Mouse (Mus musculus): ENCODE results near the gene Defb45. TPM values are rescaled to one million over a fixed set of nuclear protein-coding genes. Genes with fewer than 3 reads are reported as not detected.

Defb45 gene
- polyA plus RNA-seq, 1 experiment from 2014 or later = not detected

- Histone ChIP-seq H3K4me3 (no peak overlapping the region), H3K9me3 (no peaks in the 10 kb centered on the region), H3K27me3 (no peaks in the 10 kb centered on the region; the same call in 1 of the 2 replicates), H3K27ac (no peak overlapping the region), H3K36me3 (no peaks in the 10 kb centered on the region), H3K4me1 (no peaks in the 10 kb centered on the region), H3K4me2 (replicated peaks) (no peak overlapping the region), H3K9ac (no peak overlapping the region)
- ATAC-seq (ENCODE audit: insufficient number of reproducible peaks, insufficient read depth, low FRiP score, low TSS enrichment) = no peak
- 61% methylated on average over 6 of the region's 6 CpGs for WGBS
These were observed 8.5 kb upstream of the Defb45 start for GRCm38 (mm10) chr2:152607746-152608145.

- Histone ChIP-seq H3K4me3 (no peak within 1 kb of the TSS), H3K27me3 (no peaks in the 10 kb centered on the region), H3K27ac (no peak within 1 kb of the TSS), H3K9me3 (no peaks in the 10 kb centered on the region), H3K36me3 (no peaks in the 10 kb centered on the region), H3K4me1 (no peaks in the 10 kb centered on the region), H3K9ac (no peak within 1 kb of the TSS), H3K4me2 (replicated peaks) (no peak within 1 kb of the TSS)
- no peak for ATAC-seq (ENCODE audit: insufficient number of reproducible peaks, insufficient read depth, low FRiP score, low TSS enrichment)
- 85% methylated on average over 15 of the region's 15 CpGs for WGBS
These were observed 4.9 kb upstream of the Defb45 start, which contains the start of gene Defb36 for GRCm38 (mm10) chr2:152604057-152604456. Gene Defb36 (plus strand): TSS chr2:152604327.

- no peak for ATAC-seq (ENCODE audit: insufficient number of reproducible peaks, insufficient read depth, low FRiP score, low TSS enrichment)
- H3K27ac ChIP-seq = no peak overlapping the region
- H3K4me3 ChIP-seq = no peak overlapping the region
- no peak overlapping the region for H3K4me2 ChIP-seq (replicated peaks)
- H3K9me3 ChIP-seq = no peaks in the 10 kb centered on the region
- no peaks in the 10 kb centered on the region for H3K36me3 ChIP-seq
- no peaks in the 10 kb centered on the region for H3K27me3 ChIP-seq
- WGBS = 73% methylated on average over 4 of the region's 4 CpGs
- no peaks in the 10 kb centered on the region for H3K4me1 ChIP-seq
- no peak overlapping the region for H3K9ac ChIP-seq
These were observed 2.2 kb upstream of the Defb45 start for GRCm38 (mm10) chr2:152601275-152601960.

- Histone ChIP-seq H3K27ac (no peak overlapping the region), H3K9ac (no peak overlapping the region), H3K4me2 (replicated peaks) (no peak overlapping the region), H3K36me3 (no peaks in the 10 kb centered on the region), H3K9me3 (no peaks in the 10 kb centered on the region), H3K4me3 (no peak overlapping the region), H3K4me1 (no peaks in the 10 kb centered on the region), H3K27me3 (no peaks in the 10 kb centered on the region)
- 83% methylated on average over 6 of the region's 6 CpGs for WGBS
- ATAC-seq (ENCODE audit: insufficient number of reproducible peaks, insufficient read depth, low FRiP score, low TSS enrichment) = no peak
These were observed 877 bp upstream of the Defb45 start for GRCm38 (mm10) chr2:152600076-152600475.

GRCm38 (mm10) chr2:152589021-152589420, 10.2 kb downstream of the Defb45 start:
- H3K27me3 ChIP-seq = no peaks in the 10 kb centered on the region
- no peak overlapping the region for H3K9ac ChIP-seq
- H3K27ac ChIP-seq = no peak overlapping the region
- no peak overlapping the region for H3K4me2 ChIP-seq (replicated peaks)
- no peak for ATAC-seq (ENCODE audit: insufficient number of reproducible peaks, insufficient read depth, low FRiP score, low TSS enrichment)
- H3K36me3 ChIP-seq = no peaks in the 10 kb centered on the region
- H3K4me3 ChIP-seq = no peak overlapping the region
- 30% methylated on average over 6 of the region's 6 CpGs for WGBS
- no peaks in the 10 kb centered on the region for H3K9me3 ChIP-seq
- no peaks in the 10 kb centered on the region for H3K4me1 ChIP-seq

GRCm38 (mm10) chr2:152588450-152588849, 10.7 kb downstream of the Defb45 start:
- no peak for ATAC-seq (ENCODE audit: insufficient number of reproducible peaks, insufficient read depth, low FRiP score, low TSS enrichment)
- H3K4me2 ChIP-seq (replicated peaks) = no peak overlapping the region
- no peak overlapping the region for H3K27ac ChIP-seq
- no peaks in the 10 kb centered on the region for H3K36me3 ChIP-seq
- H3K4me1 ChIP-seq = no peaks in the 10 kb centered on the region
- no peak overlapping the region for H3K4me3 ChIP-seq
- H3K27me3 ChIP-seq = no peaks in the 10 kb centered on the region
- WGBS = 28% methylated on average over 2 of the region's 2 CpGs
- no peak overlapping the region for H3K9ac ChIP-seq
- H3K9me3 ChIP-seq = no peaks in the 10 kb centered on the region

- no peak overlapping the region for H3K9ac ChIP-seq
- H3K4me2 ChIP-seq (replicated peaks) = no peak overlapping the region
- H3K4me3 ChIP-seq = no peak overlapping the region
- no peaks in the 10 kb centered on the region for H3K4me1 ChIP-seq
- WGBS = 82% methylated on average over 4 of the region's 4 CpGs
- H3K36me3 ChIP-seq = no peaks in the 10 kb centered on the region
- H3K27me3 ChIP-seq = no peaks in the 10 kb centered on the region
- no peak for ATAC-seq (ENCODE audit: insufficient number of reproducible peaks, insufficient read depth, low FRiP score, low TSS enrichment)
- no peaks in the 10 kb centered on the region for H3K9me3 ChIP-seq
- no peak overlapping the region for H3K27ac ChIP-seq
These were observed 12.2 kb downstream of the Defb45 start for GRCm38 (mm10) chr2:152586926-152587560.

- Histone ChIP-seq H3K9me3 (no peaks in the 10 kb centered on the region), H3K4me2 (replicated peaks) (no peak overlapping the region), H3K4me1 (no peaks in the 10 kb centered on the region), H3K27ac (no peak overlapping the region), H3K36me3 (no peaks in the 10 kb centered on the region), H3K4me3 (no peak overlapping the region), H3K9ac (no peak overlapping the region), H3K27me3 (no peaks in the 10 kb centered on the region)
- ATAC-seq (ENCODE audit: insufficient number of reproducible peaks, insufficient read depth, low FRiP score, low TSS enrichment) = no peak
- 89% methylated on average over 11 of the region's 11 CpGs for WGBS
These were observed 18.6 kb downstream of the Defb45 start for GRCm38 (mm10) chr2:152580612-152581011.

- no peaks in the 10 kb centered on the region for H3K9me3 ChIP-seq
- no peak within 1 kb of the TSS for H3K4me2 ChIP-seq (replicated peaks)
- ATAC-seq (ENCODE audit: insufficient number of reproducible peaks, insufficient read depth, low FRiP score, low TSS enrichment) = no peak
- H3K27ac ChIP-seq = no peak within 1 kb of the TSS
- no peaks in the 10 kb centered on the region for H3K4me1 ChIP-seq
- no peak within 1 kb of the TSS for H3K9ac ChIP-seq
- no peaks in the 10 kb centered on the region for H3K27me3 ChIP-seq
- 75% methylated on average over 7 of the region's 7 CpGs for WGBS
- H3K4me3 ChIP-seq = no peak within 1 kb of the TSS
- no peaks in the 10 kb centered on the region for H3K36me3 ChIP-seq
These were observed 19.1 kb downstream of the Defb45 start, which contains the start of gene Defb19 for GRCm38 (mm10) chr2:152580107-152580506. Gene Defb19 (minus strand): TSS chr2:152580312.

GRCm38 (mm10) chr2:152573484-152573883, 25.7 kb downstream of the Defb45 start:
- WGBS = 87% methylated on average over 8 of the region's 8 CpGs
- no peaks in the 10 kb centered on the region for H3K27me3 ChIP-seq
- no peak overlapping the region for H3K4me2 ChIP-seq (replicated peaks)
- H3K9ac ChIP-seq = no peak overlapping the region
- no peaks in the 10 kb centered on the region for H3K9me3 ChIP-seq
- no peak overlapping the region for H3K4me3 ChIP-seq
- H3K27ac ChIP-seq = no peak overlapping the region
- ATAC-seq (ENCODE audit: insufficient number of reproducible peaks, insufficient read depth, low FRiP score, low TSS enrichment) = no peak
- H3K36me3 ChIP-seq = no peaks in the 10 kb centered on the region
- no peaks in the 10 kb centered on the region for H3K4me1 ChIP-seq

GRCm38 (mm10) chr2:152572114-152572794, 26.9 kb downstream of the Defb45 start, which contains the start of gene Defb21:
Gene Defb21 (plus strand): TSS chr2:152572744.
- Histone ChIP-seq H3K9ac (no peak within 1 kb of the TSS), H3K36me3 (no peaks in the 10 kb centered on the region), H3K9me3 (no peaks in the 10 kb centered on the region), H3K4me1 (no peaks in the 10 kb centered on the region), H3K27me3 (no peaks in the 10 kb centered on the region), H3K27ac (no peak within 1 kb of the TSS), H3K4me2 (replicated peaks) (no peak within 1 kb of the TSS), H3K4me3 (no peak within 1 kb of the TSS)
- no peak for ATAC-seq (ENCODE audit: insufficient number of reproducible peaks, insufficient read depth, low FRiP score, low TSS enrichment)
- WGBS = 66% methylated on average over 11 of the region's 11 CpGs

- ATAC-seq (ENCODE audit: insufficient number of reproducible peaks, insufficient read depth, low FRiP score, low TSS enrichment) = no peak
- Histone ChIP-seq H3K4me2 (replicated peaks) (no peak overlapping the region), H3K4me3 (no peak overlapping the region), H3K27ac (no peak overlapping the region), H3K9me3 (no peaks in the 10 kb centered on the region), H3K27me3 (no peaks in the 10 kb centered on the region), H3K4me1 (no peaks in the 10 kb centered on the region), H3K9ac (no peak overlapping the region), H3K36me3 (no peaks in the 10 kb centered on the region)
- 80% methylated on average over 6 of the region's 6 CpGs for WGBS
These were observed 28.9 kb downstream of the Defb45 start for GRCm38 (mm10) chr2:152570313-152570712.
